Mouse (Mus musculus) stomach, postnatal 0 days (tissue): ENCODE measurements around the gene Camkmt.

Experiments used
- CTCF ChIP-seq: IDR thresholded peaks from 2 replicates; pipeline ENCODE4 v1.5.1; 2016; ENCODE audit warnings: antibody characterized with exemption, low read depth, mild to moderate bottlenecking, moderate library complexity
- EP300 ChIP-seq: optimal IDR thresholded peaks from 2 replicates; pipeline ENCODE3; 2016; ENCODE audit warnings: antibody characterized with exemption

GRCm38 (mm10) chr17:85406195-85406594 is 315.8 kb downstream of the Camkmt start:
- TF ChIP-seq CTCF (no peak), EP300 (no peak)
